Mouse (Mus musculus): ENCODE measurements at regions not wholly inside any gene's neighbourhood (a gene's known extent, or its start where the extent isn't known, plus 50 kb on each side); places are given as distances from the start of the nearest gene placed in this dataset.
A peak's percentile ranks its signal among the peaks of the same experiment; 100 is the strongest.

GRCm38 (mm10) chr19:53476768-53477547 lies 52.0 kb upstream of the Dusp5 start:
- no peak for DNase-seq
- intact Hi-C loops (cut with DNase I; ENCODE audit: low total_unique reads): no loop called here

GRCm38 (mm10) chr19:53469256-53469655 lies 59.7 kb upstream of the Dusp5 start:
- no peak for DNase-seq
- intact Hi-C loops (cut with DNase I; ENCODE audit: low total_unique reads): no loop called here

- no peak for DNase-seq
- intact Hi-C loops (cut with DNase I; ENCODE audit: low total_unique reads): no loop called here
Measured at GRCm38 (mm10) chr19:53464681-53465080, 64.2 kb upstream of the Dusp5 start.

- intact Hi-C loops (cut with DNase I; ENCODE audit: low total_unique reads): no loop called here
Measured at GRCm38 (mm10) chr19:53464135-53464534, 64.8 kb upstream of the Dusp5 start.

GRCm38 (mm10) chr19:53461025-53462015 lies 67.6 kb upstream of the Dusp5 start:
- DNase-seq: no peak
- intact Hi-C loops (cut with DNase I; ENCODE audit: low total_unique reads): no loop called here

More at GRCm38 (mm10) chr19:53464135-53464534, 64.8 kb upstream of the Dusp5 start:
- no peak for DNase-seq

- intact Hi-C loops (cut with DNase I; ENCODE audit: low total_unique reads): no loop called here
- no peak for DNase-seq
Measured at GRCm38 (mm10) chr19:53460312-53461024, 68.4 kb upstream of the Dusp5 start.

GRCm38 (mm10) chr19:53459407-53459788 lies 69.0 kb upstream of the Smndc1 start:
- no peak for DNase-seq
- intact Hi-C loops (cut with DNase I; ENCODE audit: low total_unique reads): no loop called here

GRCm38 (mm10) chr19:53458770-53459406 lies 68.5 kb upstream of the Smndc1 start:
- DNase-seq: no peak
- intact Hi-C loops (cut with DNase I; ENCODE audit: low total_unique reads): no loop called here

- intact Hi-C loops (cut with DNase I; ENCODE audit: low total_unique reads): no loop called here
- DNase-seq: no peak
Measured at GRCm38 (mm10) chr19:53456681-53457080, 66.3 kb upstream of the Smndc1 start.

GRCm38 (mm10) chr19:53454571-53454970 lies 64.2 kb upstream of the Smndc1 start:
- DNase-seq: no peak
- intact Hi-C loops (cut with DNase I; ENCODE audit: low total_unique reads): no loop called here

GRCm38 (mm10) chr19:53454059-53454458 lies 63.7 kb upstream of the Smndc1 start:
- DNase-seq: no peak
- intact Hi-C loops (cut with DNase I; ENCODE audit: low total_unique reads): no loop called here

GRCm38 (mm10) chr19:53453317-53453947 lies 63.1 kb upstream of the Smndc1 start:
- no peak for DNase-seq
- intact Hi-C loops (cut with DNase I; ENCODE audit: low total_unique reads): no loop called here

- intact Hi-C loops (cut with DNase I; ENCODE audit: low total_unique reads): no loop called here
- DNase-seq: no peak
Measured at GRCm38 (mm10) chr19:53452360-53452759, 62.0 kb upstream of the Smndc1 start.

GRCm38 (mm10) chr19:53451388-53451922 lies 61.1 kb upstream of the Smndc1 start:
- DNase-seq: no peak
- intact Hi-C loops (cut with DNase I; ENCODE audit: low total_unique reads): no loop called here

GRCm38 (mm10) chr19:53450624-53451387 lies 60.4 kb upstream of the Smndc1 start:
- intact Hi-C loops (cut with DNase I; ENCODE audit: low total_unique reads): no loop called here
- no peak for DNase-seq

GRCm38 (mm10) chr19:53449137-53449783 lies 58.9 kb upstream of the Smndc1 start:
- intact Hi-C loops (cut with DNase I; ENCODE audit: low total_unique reads): no loop called here
- DNase-seq: no peak

GRCm38 (mm10) chr19:53448206-53448605 lies 57.8 kb upstream of the Smndc1 start:
- no peak for DNase-seq
- intact Hi-C loops (cut with DNase I; ENCODE audit: low total_unique reads): no loop called here

GRCm38 (mm10) chr19:53447754-53448153 lies 57.4 kb upstream of the Smndc1 start:
- intact Hi-C loops (cut with DNase I; ENCODE audit: low total_unique reads): no loop called here
- DNase-seq: peak; percentile 20
